Mouse (Mus musculus) liver, postnatal 0 days (tissue): ENCODE measurements around the gene Oard1.

Experiments
- CTCF ChIP-seq: sonication (generic); IDR thresholded peaks from 2 replicates; pipeline ENCODE4 v1.5.1; 2016; ENCODE audit warnings: antibody characterized with exemption, low read depth
- EP300 ChIP-seq: IDR thresholded peaks from 2 replicates; pipeline ENCODE4 v1.6.1; 2016; ENCODE audit warnings: antibody characterized with exemption, low read depth, mild to moderate bottlenecking

- TF ChIP-seq CTCF (no peak), EP300 (no peak)
Observed at GRCm38 (mm10) chr17:48403848-48404247, 6.0 kb upstream of the Oard1 start.
